In the genomic region with DNA sequence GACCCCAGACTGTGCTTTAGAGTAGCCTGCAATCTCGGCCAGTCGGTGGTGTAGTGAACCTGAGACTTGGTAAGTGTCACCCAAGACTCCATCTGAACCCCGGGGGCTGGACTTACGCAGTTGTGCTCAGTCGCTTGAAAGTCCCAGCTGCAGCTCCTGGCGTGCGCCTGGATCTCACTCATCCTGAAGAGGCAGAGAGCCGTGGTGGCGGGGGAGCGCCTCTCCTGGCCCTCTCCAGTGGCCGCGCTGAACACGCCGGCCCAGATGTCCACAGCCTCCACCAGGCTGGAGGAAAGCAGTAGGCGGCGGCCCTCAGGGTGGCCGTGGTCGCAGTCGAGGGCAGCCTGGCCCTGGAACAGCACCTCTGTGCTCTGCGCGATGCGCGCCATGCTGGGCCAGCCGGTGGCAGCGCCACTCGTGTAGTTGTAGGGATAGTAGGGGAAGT, we compare ENCODE assay signal across 7 mouse cellular contexts. TPM values are rescaled to one million over a fixed set of nuclear protein-coding genes. Genes with fewer than 3 reads are reported as not detected.
DNase-seq lines count a peak whose midpoint lies in the region; ATAC-seq and TF ChIP-seq lines count a peak whose summit lies in the region.

No protein-coding gene starts in this region.

- no peak for TF ChIP-seq CTCF in MEL (IDR thresholded peaks at IDR 0.05 in 2 of 3, conservative IDR thresholded peaks at IDR 0.05 in 1 of 3; ENCODE audit: control insufficient read depth in 1 of 3, insufficient read depth in 1 of 3, low read depth in 2 of 3, low read length in 3 of 3, poor library complexity in 1 of 3, severe bottlenecking in 1 of 3)

- H3K9ac ChIP-seq in MEL (ENCODE audit: control insufficient read depth, low read depth, low read length, poor library complexity, severe bottlenecking): peak overlapping the region; percentile 84
- H3K9ac ChIP-seq in embryonic facial prominence, embryonic 12.5 days: peak overlapping the region; percentile 74
- H3K9ac ChIP-seq in heart, embryonic 13.5 days: peak overlapping the region; percentile 87

- H3K4me2 ChIP-seq in embryonic facial prominence, embryonic 12.5 days (replicated peaks): peak overlapping the region; percentile 97
- peak overlapping the region; percentile 97 for H3K4me2 ChIP-seq in heart, embryonic 13.5 days

- DNase-seq in CD8-positive naive resting alpha-beta T cell, adult 2 months (ENCODE audit: low read depth in 2 of 2, low spot score in 2 of 2): peak; percentile 7 to 21
- DNase-seq in MEL (ENCODE audit: low read depth, low spot score): peak; percentile 73
- DNase-seq in kidney, postnatal 4 days: peak; percentile 63 to 76
- peak; percentile 44 for DNase-seq in lung, postnatal 14 days
- DNase-seq in retina, embryonic 14.5 days (ENCODE audit: low spot score): peak; percentile 68

- H3K27ac ChIP-seq in MEL (ENCODE audit: control insufficient read depth, low read depth, low read length): peak overlapping the region; percentile 48; the same call in 1 of the 2 replicates
- no peak overlapping the region for H3K27ac ChIP-seq in embryonic facial prominence, embryonic 12.5 days
- peak overlapping the region; percentile 50 for H3K27ac ChIP-seq in heart, embryonic 13.5 days (replicated peaks)

- under 1% methylated on average over 26 of the region's 26 CpGs for WGBS in embryonic facial prominence, embryonic 12.5 days
- under 1% methylated on average over 25 of the region's 26 CpGs for WGBS in heart, embryonic 13.5 days

- TF ChIP-seq POLR2A in MEL (IDR thresholded peaks at IDR 0.05; ENCODE audit: control insufficient read depth in 1 of 2, insufficient read depth in 1 of 2, low read depth in 1 of 2, low read length in 2 of 2, poor library complexity in 1 of 2): 0 out of 4 replicates have a peak, but pooled peaks of 1 of the 2 experiments have one; percentile 25

- no peaks in the 10 kb centered on the region for H3K9me3 ChIP-seq in MEL (replicated peaks; ENCODE audit: insufficient read depth, low read length)
- H3K9me3 ChIP-seq in embryonic facial prominence, embryonic 12.5 days: no peaks in the 10 kb centered on the region
- H3K9me3 ChIP-seq in heart, embryonic 13.5 days: no peaks in the 10 kb centered on the region

- H3K27me3 ChIP-seq in MEL (ENCODE audit: control insufficient read depth in 1 of 2, insufficient read depth in 2 of 2, low read length in 2 of 2): no peaks in the 10 kb centered on the region
- peaks cover 63% of the 10 kb centered on the region for H3K27me3 ChIP-seq in embryonic facial prominence, embryonic 12.5 days
- peaks cover 79% of the 10 kb centered on the region for H3K27me3 ChIP-seq in heart, embryonic 13.5 days (replicated peaks)

- H3K79me2 ChIP-seq in MEL (ENCODE audit: control insufficient read depth, insufficient read depth, low read length, poor library complexity): peaks cover 50% of the 10 kb centered on the region

- TF ChIP-seq EP300 in MEL (IDR thresholded peaks at IDR 0.05; ENCODE audit: low read depth in 1 of 2, low read length in 2 of 2): no peak

- peak overlapping the region; percentile 81 to 85 for H3K4me3 ChIP-seq in MEL (ENCODE audit: control insufficient read depth in 1 of 2, insufficient read depth in 1 of 2, low read depth in 2 of 2, low read length in 2 of 2)
- peak overlapping the region; percentile 68 for H3K4me3 ChIP-seq in embryonic facial prominence, embryonic 12.5 days
- H3K4me3 ChIP-seq in heart, embryonic 13.5 days: peak overlapping the region; percentile 86

- peaks cover 15 to 46% of the 10 kb centered on the region in 2 experiments for H3K4me1 ChIP-seq in MEL (ENCODE audit: control insufficient read depth in 1 of 2, insufficient read depth in 2 of 2, low read length in 2 of 2)
- H3K4me1 ChIP-seq in embryonic facial prominence, embryonic 12.5 days: peaks cover 20% of the 10 kb centered on the region
- peaks cover 34% of the 10 kb centered on the region for H3K4me1 ChIP-seq in heart, embryonic 13.5 days

- peaks cover 0 to 43% of the 10 kb centered on the region in 2 experiments; a peak in 2 of 4 replicates for H3K36me3 ChIP-seq in MEL (ENCODE audit: control insufficient read depth in 1 of 2, insufficient read depth in 2 of 2, low read length in 2 of 2)
- H3K36me3 ChIP-seq in embryonic facial prominence, embryonic 12.5 days: no peaks in the 10 kb centered on the region
- H3K36me3 ChIP-seq in heart, embryonic 13.5 days: no peaks in the 10 kb centered on the region

- no peak for TF ChIP-seq RAD21 in MEL (IDR thresholded peaks at IDR 0.05; ENCODE audit: low read depth, low read length)

- ATAC-seq in embryonic facial prominence, embryonic 12.5 days (ENCODE audit: insufficient number of reproducible peaks, insufficient read depth, low FRiP score, low TSS enrichment): peak; percentile 37; the same call in 1 of the 2 replicates
- peak; percentile 16; the same call in 1 of the 2 replicates for ATAC-seq in heart, embryonic 13.5 days (ENCODE audit: extremely low read depth, insufficient number of reproducible peaks, low FRiP score, low TSS enrichment)

TF ChIP-seq in MEL, 35 proteins besides CTCF, POLR2A, EP300 and RAD21:
- TF ChIP-seq MYB (IDR thresholded peaks at IDR 0.05; ENCODE audit: low read depth, low read length): no peak
- no peak for TF ChIP-seq RCOR1 (IDR thresholded peaks at IDR 0.05; ENCODE audit: low read depth, low read length)
- peak; percentile 89; the same call in 1 of the 2 replicates for TF ChIP-seq CHD1 (IDR thresholded peaks at IDR 0.05; ENCODE audit: low read depth, low read length)
- TF ChIP-seq MAFK (IDR thresholded peaks at IDR 0.05; ENCODE audit: borderline replicate concordance, low read depth, low read length): no peak
- peak; percentile 65; the same call in 1 of the 2 replicates for TF ChIP-seq SIN3A (IDR thresholded peaks at IDR 0.05; ENCODE audit: low read length)
- no peak for TF ChIP-seq TBP (IDR thresholded peaks at IDR 0.05; ENCODE audit: low read depth, low read length)
- no peak for TF ChIP-seq BHLHE40 (IDR thresholded peaks at IDR 0.05; ENCODE audit: borderline replicate concordance, low read depth, low read length)
- no peak for TF ChIP-seq E2F4 (IDR thresholded peaks at IDR 0.05; ENCODE audit: borderline replicate concordance, low read depth, low read length)
- TF ChIP-seq JUND (IDR thresholded peaks at IDR 0.05; ENCODE audit: low read depth, low read length): no peak
- TF ChIP-seq ETS1 (IDR thresholded peaks at IDR 0.05; ENCODE audit: low read depth, low read length): no peak
- TF ChIP-seq NELFE (IDR thresholded peaks at IDR 0.05; ENCODE audit: low read depth, low read length): no peak
- TF ChIP-seq MEF2A (IDR thresholded peaks at IDR 0.05; ENCODE audit: extremely low read depth, insufficient replicate concordance, low read depth, low read length, poor library complexity, severe bottlenecking): no peak
- TF ChIP-seq GABPA (IDR thresholded peaks at IDR 0.05; ENCODE audit: low read depth, low read length): no peak
- 0 out of 2 replicates have a peak, but pooled peaks have one; percentile 11 for TF ChIP-seq HCFC1 (IDR thresholded peaks at IDR 0.05; ENCODE audit: low read depth, low read length)
- TF ChIP-seq MAZ (IDR thresholded peaks at IDR 0.05; ENCODE audit: low read depth, low read length): 0 out of 2 replicates have a peak, but pooled peaks have one; percentile 39
- TF ChIP-seq MXI1 (IDR thresholded peaks at IDR 0.05; ENCODE audit: low read depth, low read length): peak; percentile 72
- TF ChIP-seq UBTF (IDR thresholded peaks at IDR 0.05; ENCODE audit: borderline replicate concordance, insufficient read depth, low read depth, low read length): no peak; the same call in 1 of the 2 replicates
- TF ChIP-seq TAL1 (IDR thresholded peaks at IDR 0.05; ENCODE audit: low read length): no peak
- TF ChIP-seq POLR2AphosphoS5 (IDR thresholded peaks at IDR 0.05; ENCODE audit: borderline replicate concordance, low read depth, low read length): no peak
- TF ChIP-seq KAT2A (conservative IDR thresholded peaks at IDR 0.05; ENCODE audit: low read depth, low read length): no peak
- TF ChIP-seq GATA1 (IDR thresholded peaks at IDR 0.05; ENCODE audit: low read depth, low read length): no peak
- TF ChIP-seq MAX (IDR thresholded peaks at IDR 0.05; ENCODE audit: low read length): no peak

RNA-seq across cellular contexts. Expression of gene Plxnc1, which starts 1.2 kb away (rescaled TPM):
- 16.4 and 30.1 TPM in 2 replicates for total RNA-seq in MEL (2012; rRNA removed)
- polyA plus RNA-seq in MEL (2012; ENCODE audit: insufficient read depth in 1 of 2, insufficient read length in 2 of 2, low read depth in 1 of 2, low replicate concordance in 2 of 2, missing spikeins in 1 of 2): 10 to 100 TPM in 1 of 2 experiments, not detected in 1; 15.1 TPM
- polyA plus RNA-seq in embryonic facial prominence, embryonic 12.5 days (2016; fragmentation: Nextera tagmentation; extraction: Ambion mirVana): 3.4 and 3.5 TPM in 2 replicates
- 3.1 and 3.3 TPM in 2 replicates for polyA plus RNA-seq in heart, embryonic 13.5 days (2015; fragmentation: Nextera tagmentation; extraction: Ambion mirVana)

Comparison
In these comparisons a context has a peak if more than half of its experiments do, and no peak if none do; other contexts are left out.
1. DNase-seq: peak in every context shown above with its lines; median percentile 73 in MEL; 70 in kidney, postnatal 4 days; 68 in retina, embryonic 14.5 days; 44 in lung, postnatal 14 days; 14 in CD8-positive naive resting alpha-beta T cell, adult 2 months.